Mouse (Mus musculus): ENCODE results near the gene Zbtb2.
A peak's percentile ranks its signal among the peaks of the same experiment; 100 is the strongest.

Zbtb2 gene

GRCm38 (mm10) chr10:4386609-4387591 lies 1.0 kb downstream of the Zbtb2 start:
- peak; percentile 97 for DNase-seq (ENCODE audit: inconsistent age in 2 of 2, low spot score in 1 of 2)

- no peak for DNase-seq (ENCODE audit: inconsistent age in 2 of 2, low spot score in 1 of 2)
Observed at GRCm38 (mm10) chr10:4384244-4384643, 3.7 kb downstream of the Zbtb2 start.

- DNase-seq (ENCODE audit: inconsistent age in 2 of 2, low spot score in 1 of 2): no peak
Observed at GRCm38 (mm10) chr10:4380748-4381147, 7.2 kb downstream of the Zbtb2 start.

- peak in 1 of 2 experiments; percentile 36 for DNase-seq (ENCODE audit: inconsistent age in 2 of 2, low spot score in 1 of 2)
Observed at GRCm38 (mm10) chr10:4376931-4377330, 11.0 kb downstream of the Zbtb2 start.

- DNase-seq (ENCODE audit: inconsistent age in 2 of 2, low spot score in 1 of 2): peak; percentile 51 to 82
Observed at GRCm38 (mm10) chr10:4376461-4376860, 11.4 kb downstream of the Zbtb2 start.

GRCm38 (mm10) chr10:4375267-4375666 lies 12.6 kb downstream of the Zbtb2 start:
- DNase-seq (ENCODE audit: inconsistent age in 2 of 2, low spot score in 1 of 2): no peak

GRCm38 (mm10) chr10:4374734-4375133 lies 13.2 kb downstream of the Zbtb2 start:
- DNase-seq (ENCODE audit: inconsistent age in 2 of 2, low spot score in 1 of 2): no peak

GRCm38 (mm10) chr10:4374239-4374638 lies 13.7 kb downstream of the Zbtb2 start:
- DNase-seq (ENCODE audit: inconsistent age in 2 of 2, low spot score in 1 of 2): no peak

GRCm38 (mm10) chr10:4373558-4373957 lies 14.3 kb downstream of the Zbtb2 start:
- no peak for DNase-seq (ENCODE audit: inconsistent age in 2 of 2, low spot score in 1 of 2)

- peak in 1 of 2 experiments; percentile 81 for DNase-seq (ENCODE audit: inconsistent age in 2 of 2, low spot score in 1 of 2)
Observed at GRCm38 (mm10) chr10:4372011-4372410, 15.9 kb downstream of the Zbtb2 start.

GRCm38 (mm10) chr10:4370105-4370504 lies 17.8 kb downstream of the Zbtb2 start:
- DNase-seq (ENCODE audit: inconsistent age in 2 of 2, low spot score in 1 of 2): no peak

- DNase-seq (ENCODE audit: inconsistent age in 2 of 2, low spot score in 1 of 2): no peak
Observed at GRCm38 (mm10) chr10:4364618-4365017, 23.3 kb downstream of the Zbtb2 start.

- no peak for DNase-seq (ENCODE audit: inconsistent age in 2 of 2, low spot score in 1 of 2)
Observed at GRCm38 (mm10) chr10:4357435-4357834, 30.5 kb downstream of the Zbtb2 start.

GRCm38 (mm10) chr10:4356640-4357039 lies 31.3 kb downstream of the Zbtb2 start:
- no peak for DNase-seq (ENCODE audit: inconsistent age in 2 of 2, low spot score in 1 of 2)

- DNase-seq (ENCODE audit: inconsistent age in 2 of 2, low spot score in 1 of 2): peak; percentile 60 to 74
Observed at GRCm38 (mm10) chr10:4355882-4356451, 31.9 kb downstream of the Zbtb2 start.

- no peak for DNase-seq (ENCODE audit: inconsistent age in 2 of 2, low spot score in 1 of 2)
Observed at GRCm38 (mm10) chr10:4354371-4355260, 33.3 kb downstream of the Zbtb2 start.

- DNase-seq (ENCODE audit: inconsistent age in 2 of 2, low spot score in 1 of 2): peak; percentile 75 to 93
Observed at GRCm38 (mm10) chr10:4347591-4347990, 40.3 kb downstream of the Zbtb2 start.

GRCm38 (mm10) chr10:4347136-4347492 lies 40.8 kb downstream of the Zbtb2 start:
- DNase-seq (ENCODE audit: inconsistent age in 2 of 2, low spot score in 1 of 2): no peak

- peak; percentile 94 to 99 for DNase-seq (ENCODE audit: inconsistent age in 2 of 2, low spot score in 1 of 2)
Observed at GRCm38 (mm10) chr10:4346489-4347135, 41.3 kb downstream of the Zbtb2 start.

GRCm38 (mm10) chr10:4341430-4341829 lies 46.5 kb downstream of the Zbtb2 start:
- DNase-seq (ENCODE audit: inconsistent age in 2 of 2, low spot score in 1 of 2): peak; percentile 54 to 79

All from adrenal gland, adult (tissue).